Mouse (Mus musculus) liver, adult 2 months (tissue): Measurements from ENCODE around the gene Nlrx1.

ENCODE experiments used
- CTCF ChIP-seq: fragments of 200-500 bp; IDR thresholded peaks from 2 replicates; pipeline ENCODE4 v1.5.1; 2011; ENCODE audit warnings: low read depth, low read length, control low read depth
- POLR2A ChIP-seq: fragments of 200-500 bp; IDR thresholded peaks from 2 replicates; pipeline ENCODE4 v1.6.1; 2011; ENCODE audit warnings: low read length, control low read depth; ENCODE audit not compliant: insufficient read depth; ENCODE audit errors: extremely low read depth

- no peak for TF ChIP-seq CTCF
- TF ChIP-seq POLR2A = no peak
Measured at GRCm38 (mm10) chr9:44231609-44232008, 36.8 kb downstream of the Nlrx1 start.
